ENCODE assay signal across 8 mouse cellular contexts in the genomic region with DNA sequence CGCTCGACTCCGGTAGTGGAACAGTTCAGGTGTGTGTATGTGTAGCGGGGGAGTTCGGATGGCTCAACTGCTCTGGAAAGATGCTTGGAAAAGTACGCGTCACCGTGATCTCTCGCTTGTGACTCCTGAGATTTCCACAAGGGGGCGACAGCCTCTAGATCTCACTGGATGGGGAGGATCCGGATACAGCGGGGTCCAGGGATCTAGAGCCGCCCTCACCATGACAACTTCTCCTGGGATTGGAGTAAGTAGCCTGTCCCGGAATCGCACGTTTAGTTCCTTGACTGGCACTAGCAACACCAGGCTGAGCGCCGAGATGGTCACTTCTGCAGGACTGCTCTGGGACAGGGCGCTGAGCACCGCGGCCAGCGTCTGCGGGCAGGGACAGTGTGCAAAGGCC. TPM values are rescaled to one million over a fixed set of nuclear protein-coding genes. Genes with fewer than 3 reads are reported as not detected.
A peak's percentile ranks its signal among the peaks of the same experiment; 100 is the strongest.
DNase-seq lines count a peak whose midpoint lies in the region; ATAC-seq lines count a peak whose summit lies in the region.

No protein-coding gene starts in this region.

- intact Hi-C loops in gastrocnemius, postnatal 36 days (cut with DNase I), result loop anchor here (2.0 to 5.0 kb wide), 2 partner anchors 49 to 165 kb away; a partner anchor contains a TSS

- no peak overlapping the region for H3K27ac ChIP-seq in limb, embryonic 10.5 days
- no peak overlapping the region for H3K27ac ChIP-seq in midbrain, embryonic 10.5 days (replicated peaks)

- 2% methylated on average over 23 of the region's 23 CpGs for WGBS in limb, embryonic 10.5 days
- WGBS in midbrain, embryonic 10.5 days, result 1% methylated on average over 23 of the region's 23 CpGs

- peak overlapping the region; percentile 42 for H3K4me3 ChIP-seq in limb, embryonic 10.5 days
- H3K4me3 ChIP-seq in midbrain, embryonic 10.5 days, result peak overlapping the region; percentile 47

- H3K9me3 ChIP-seq in limb, embryonic 10.5 days (replicated peaks), result no peaks in the 10 kb centered on the region
- no peaks in the 10 kb centered on the region for H3K9me3 ChIP-seq in midbrain, embryonic 10.5 days (replicated peaks)

- H3K4me1 ChIP-seq in limb, embryonic 10.5 days, result peaks cover 50% of the 10 kb centered on the region
- H3K4me1 ChIP-seq in midbrain, embryonic 10.5 days, result peaks cover 43% of the 10 kb centered on the region

- H3K36me3 ChIP-seq in limb, embryonic 10.5 days, result peaks cover 7% of the 10 kb centered on the region
- H3K36me3 ChIP-seq in midbrain, embryonic 10.5 days, result peaks cover 5% of the 10 kb centered on the region

- ATAC-seq in activated CD4-positive, CD25-positive, alpha-beta regulatory T cell, adult 4 months, result peak; percentile 56

- H3K27me3 ChIP-seq in limb, embryonic 10.5 days (ENCODE audit: low read depth, poor library complexity, severe bottlenecking), result peaks cover 75% of the 10 kb centered on the region
- H3K27me3 ChIP-seq in midbrain, embryonic 10.5 days (ENCODE audit: low read depth, poor library complexity, severe bottlenecking), result peaks cover 83% of the 10 kb centered on the region

- peak; percentile 60 for DNase-seq in 3T3-L1 (ENCODE audit: low read depth, low spot score)
- peak; percentile 97 for DNase-seq in embryo, embryonic 10.5 days (ENCODE audit: low spot score)
- peak; percentile 65 to 66 for DNase-seq in gastrocnemius, postnatal 36 days
- DNase-seq in induced T-regulatory cell, adult 2 months (ENCODE audit: low read depth), result peak; percentile 88
- peak; percentile 89 for DNase-seq in limb, embryonic 10.5 days (ENCODE audit: low spot score)
- peak; percentile 89 for DNase-seq in midbrain, embryonic 10.5 days (ENCODE audit: low spot score)
- peak; percentile 57 to 77 for DNase-seq in spleen, postnatal 10 days (ENCODE audit: low spot score in 2 of 2)

RNA-seq across cellular contexts. Expression of a gene that starts 2.7 kb away (rescaled TPM):
- 1 to 10 TPM; 2.5 to 2.7 TPM for polyA plus RNA-seq in activated CD4-positive, CD25-positive, alpha-beta regulatory T cell, adult 4 months (2017; shearing (Covaris generic))
- total RNA-seq in gastrocnemius, postnatal 36 days (2021), result 1 to 10 TPM; 4.8 to 5.1 TPM
- 3.4 and 4.1 TPM in 2 replicates for polyA plus RNA-seq in limb, embryonic 10.5 days (2016; fragmentation: Nextera tagmentation; extraction: Ambion mirVana)
- 0.87 and 1.4 TPM in 2 replicates for polyA plus RNA-seq in midbrain, embryonic 10.5 days (2016; fragmentation: Nextera tagmentation; extraction: Ambion mirVana)

RNA-seq across cellular contexts. Expression of a gene that starts 12.2 kb away (rescaled TPM):
- polyA plus RNA-seq in activated CD4-positive, CD25-positive, alpha-beta regulatory T cell, adult 4 months (2017; shearing (Covaris generic)), result not detected
- total RNA-seq in gastrocnemius, postnatal 36 days (2021), result 1 to 10 TPM; 8.3 to 9.4 TPM
- polyA plus RNA-seq in limb, embryonic 10.5 days (2016; fragmentation: Nextera tagmentation; extraction: Ambion mirVana), result 25.8 and 36.3 TPM in 2 replicates
- polyA plus RNA-seq in midbrain, embryonic 10.5 days (2016; fragmentation: Nextera tagmentation; extraction: Ambion mirVana), result 24.8 and 28.7 TPM in 2 replicates

RNA-seq across cellular contexts. Expression of a gene that starts 12.7 kb away (rescaled TPM):
- polyA plus RNA-seq in activated CD4-positive, CD25-positive, alpha-beta regulatory T cell, adult 4 months (2017; shearing (Covaris generic)), result 100 to 1,000 TPM; 152 to 209 TPM
- 1 to 10 TPM in 1 of 2 experiments, under 1 TPM in 1; 0.69 to 1.0 TPM for total RNA-seq in gastrocnemius, postnatal 36 days (2021)
- 2.8 and 3.4 TPM in 2 replicates for polyA plus RNA-seq in limb, embryonic 10.5 days (2016; fragmentation: Nextera tagmentation; extraction: Ambion mirVana)
- polyA plus RNA-seq in midbrain, embryonic 10.5 days (2016; fragmentation: Nextera tagmentation; extraction: Ambion mirVana), result 4.9 and 6.1 TPM in 2 replicates

RNA-seq across cellular contexts. Expression of a gene that starts 17.8 kb away (rescaled TPM):
- polyA plus RNA-seq in activated CD4-positive, CD25-positive, alpha-beta regulatory T cell, adult 4 months (2017; shearing (Covaris generic)), result 10 to 100 TPM; 40.6 to 42.9 TPM
- 10 to 100 TPM; 21.2 to 24.6 TPM for total RNA-seq in gastrocnemius, postnatal 36 days (2021)
- polyA plus RNA-seq in limb, embryonic 10.5 days (2016; fragmentation: Nextera tagmentation; extraction: Ambion mirVana), result 91.4 and 122 TPM in 2 replicates
- 119 and 142 TPM in 2 replicates for polyA plus RNA-seq in midbrain, embryonic 10.5 days (2016; fragmentation: Nextera tagmentation; extraction: Ambion mirVana)

RNA-seq across cellular contexts. Expression of a gene that starts 33.7 kb away (rescaled TPM):
- 10 to 100 TPM; 24.2 to 27.8 TPM for polyA plus RNA-seq in activated CD4-positive, CD25-positive, alpha-beta regulatory T cell, adult 4 months (2017; shearing (Covaris generic))
- 1 to 10 TPM; 5.6 to 6.1 TPM for total RNA-seq in gastrocnemius, postnatal 36 days (2021)
- polyA plus RNA-seq in limb, embryonic 10.5 days (2016; fragmentation: Nextera tagmentation; extraction: Ambion mirVana), result 25.0 and 27.8 TPM in 2 replicates
- 16.5 and 18.1 TPM in 2 replicates for polyA plus RNA-seq in midbrain, embryonic 10.5 days (2016; fragmentation: Nextera tagmentation; extraction: Ambion mirVana)

Comparison
In these comparisons a context has a peak if more than half of its experiments do, and no peak if none do; other contexts are left out.
1. RNA of a gene that starts 12.2 kb away (polyA plus RNA-seq): 25.8 to 36.3 TPM in limb, embryonic 10.5 days and 24.8 to 28.7 TPM in midbrain, embryonic 10.5 days; not detected in activated CD4-positive, CD25-positive, alpha-beta regulatory T cell, adult 4 months; every median in the first group is over 10 times any median in the second.
2. RNA of a gene that starts 12.7 kb away (polyA plus RNA-seq): 152 to 209 TPM in activated CD4-positive, CD25-positive, alpha-beta regulatory T cell, adult 4 months; 4.9 to 6.1 TPM in midbrain, embryonic 10.5 days and 2.8 to 3.4 TPM in limb, embryonic 10.5 days; every median in the first group is over 10 times any median in the second.
3. Peak in every context shown above with its lines, with median percentiles within 50 percentile points of each other: DNase-seq.